Comparison of ENCODE assay signal across 13 mouse cellular contexts in the genomic region with DNA sequence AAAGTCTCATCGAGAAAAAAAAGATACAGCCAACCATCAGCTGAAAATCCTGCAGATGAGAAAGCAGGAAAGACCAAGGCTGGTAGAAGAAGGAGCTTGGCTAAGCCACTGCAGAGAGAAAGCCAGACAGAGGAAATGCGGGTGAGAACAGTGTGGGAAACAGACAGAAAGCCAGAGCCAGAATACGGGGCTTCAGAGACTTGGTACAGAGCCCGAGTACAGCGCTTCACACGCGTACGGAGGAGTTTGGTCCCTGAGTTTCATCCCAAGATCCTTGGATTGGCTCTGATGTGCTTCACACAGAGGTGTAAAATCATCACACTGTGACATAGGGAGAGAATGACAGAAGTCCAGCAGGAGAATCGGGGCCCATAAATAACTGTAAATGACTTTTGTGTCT.
DNase-seq lines count a peak whose midpoint lies in the region; ATAC-seq and TF ChIP-seq lines count a peak whose summit lies in the region.
"Had no signal": no experiment of that assay in that cellular context is flagged by ENCODE, and none has a peak within 500 bp of the region (broad histone marks: within the 10 kb centered on the region; RNA-seq: fewer than 3 reads in every experiment).

No protein-coding gene starts in this region.

- no peak overlapping the region for H3K9ac ChIP-seq in forebrain, embryonic 12.5 days
- no peak overlapping the region for H3K9ac ChIP-seq in hindbrain, embryonic 16.5 days (ENCODE audit: low read depth, low read length)
- H3K9ac ChIP-seq in lung, embryonic 14.5 days, result no peak overlapping the region
- H3K9ac ChIP-seq: midbrain, embryonic 13.5 days had no signal

- no peak for ATAC-seq in forebrain, embryonic 12.5 days (ENCODE audit: low FRiP score)
- 0 out of 2 replicates have a peak, but pooled peaks have one; percentile 30 for ATAC-seq in hindbrain, embryonic 16.5 days
- ATAC-seq in lung, embryonic 14.5 days (ENCODE audit: insufficient read depth), result no peak
- ATAC-seq: midbrain, embryonic 13.5 days had no signal

- 91% methylated on average over 9 of the region's 9 CpGs for WGBS in forebrain, embryonic 10.5 days
- WGBS in forebrain, embryonic 12.5 days, result 88% methylated on average over 9 of the region's 9 CpGs
- WGBS in hindbrain, embryonic 16.5 days, result 67% methylated on average over 9 of the region's 9 CpGs
- 87% methylated on average over 9 of the region's 9 CpGs for WGBS in hindbrain, embryonic 10.5 days
- WGBS in lung, embryonic 14.5 days, result 69% methylated on average over 9 of the region's 9 CpGs

- H3K27me3 ChIP-seq in forebrain, embryonic 10.5 days (ENCODE audit: poor library complexity, severe bottlenecking), result no peaks in the 10 kb centered on the region
- no peaks in the 10 kb centered on the region for H3K27me3 ChIP-seq in forebrain, embryonic 12.5 days
- H3K27me3 ChIP-seq in hindbrain, embryonic 16.5 days (replicated peaks; ENCODE audit: control insufficient read depth, insufficient read depth, low read length), result no peaks in the 10 kb centered on the region
- H3K27me3 ChIP-seq in hindbrain, embryonic 10.5 days (ENCODE audit: insufficient read depth, poor library complexity, severe bottlenecking), result no peaks in the 10 kb centered on the region
- H3K27me3 ChIP-seq in lung, embryonic 14.5 days (ENCODE audit: insufficient read depth, low read length), result no peaks in the 10 kb centered on the region
- H3K27me3 ChIP-seq: midbrain, embryonic 13.5 days had no signal

- TF ChIP-seq CTCF in lung, embryonic 14.5 days (IDR thresholded peaks at IDR 0.05; ENCODE audit: low read depth), result no peak

- H3K4me3 ChIP-seq in forebrain, embryonic 10.5 days, result no peak overlapping the region
- no peak overlapping the region for H3K4me3 ChIP-seq in forebrain, embryonic 12.5 days (replicated peaks)
- no peak overlapping the region for H3K4me3 ChIP-seq in hindbrain, embryonic 16.5 days (ENCODE audit: low read length)
- H3K4me3 ChIP-seq in hindbrain, embryonic 10.5 days, result no peak overlapping the region
- H3K4me3 ChIP-seq in lung, embryonic 14.5 days (ENCODE audit: low read depth, low read length), result no peak overlapping the region
- H3K4me3 ChIP-seq: erythroblast, embryonic 14.5 days; midbrain, embryonic 13.5 days had no signal

- no peaks in the 10 kb centered on the region for H3K36me3 ChIP-seq in forebrain, embryonic 10.5 days (replicated peaks)
- H3K36me3 ChIP-seq in forebrain, embryonic 12.5 days (replicated peaks), result no peaks in the 10 kb centered on the region
- no peaks in the 10 kb centered on the region for H3K36me3 ChIP-seq in hindbrain, embryonic 16.5 days (ENCODE audit: control insufficient read depth, insufficient read depth, low read length)
- H3K36me3 ChIP-seq in hindbrain, embryonic 10.5 days, result no peaks in the 10 kb centered on the region
- no peaks in the 10 kb centered on the region for H3K36me3 ChIP-seq in lung, embryonic 14.5 days (ENCODE audit: insufficient read depth)
- H3K36me3 ChIP-seq: midbrain, embryonic 13.5 days had no signal

- 0 out of 2 replicates have a peak overlapping the region, but pooled peaks have one; percentile 26 for H3K27ac ChIP-seq in forebrain, embryonic 10.5 days
- no peak overlapping the region for H3K27ac ChIP-seq in forebrain, embryonic 12.5 days
- H3K27ac ChIP-seq in hindbrain, embryonic 16.5 days (ENCODE audit: low read depth, low read length), result no peak overlapping the region
- no peak overlapping the region for H3K27ac ChIP-seq in hindbrain, embryonic 10.5 days
- H3K27ac ChIP-seq in lung, embryonic 14.5 days (ENCODE audit: low read depth), result no peak overlapping the region
- H3K27ac ChIP-seq: midbrain, embryonic 13.5 days had no signal

- no peaks in the 10 kb centered on the region for H3K4me1 ChIP-seq in forebrain, embryonic 10.5 days
- H3K4me1 ChIP-seq in forebrain, embryonic 12.5 days, result no peaks in the 10 kb centered on the region
- no peaks in the 10 kb centered on the region for H3K4me1 ChIP-seq in hindbrain, embryonic 16.5 days (ENCODE audit: control insufficient read depth, insufficient read depth, low read depth, low read length)
- H3K4me1 ChIP-seq in hindbrain, embryonic 10.5 days (replicated peaks), result no peaks in the 10 kb centered on the region
- H3K4me1 ChIP-seq in lung, embryonic 14.5 days (ENCODE audit: insufficient read depth), result no peaks in the 10 kb centered on the region
- H3K4me1 ChIP-seq: midbrain, embryonic 13.5 days had no signal

- no peak for DNase-seq in forebrain, embryonic 10.5 days (ENCODE audit: extremely low spot score, low spot score)
- DNase-seq in hindbrain, embryonic 10.5 days (ENCODE audit: low spot score), result no peak
- DNase-seq in lung, embryonic 14.5 days, result peak; percentile 54
- no peak for DNase-seq in lung, postnatal 36 days
- DNase-seq in kidney, postnatal 4 days, result peak; percentile 10 to 24
- DNase-seq in ovary, postnatal 36 days (ENCODE audit: low spot score), result no peak
- DNase-seq: adrenal gland, postnatal 36 days; cerebellum, adult 11 months; right cerebral cortex, postnatal 25 days had no signal

- no peak overlapping the region for H3K4me2 ChIP-seq in forebrain, embryonic 12.5 days
- H3K4me2 ChIP-seq in hindbrain, embryonic 16.5 days (ENCODE audit: low read length), result peak overlapping the region; percentile 26; the same call in 1 of the 2 replicates
- H3K4me2 ChIP-seq in lung, embryonic 14.5 days, result no peak overlapping the region
- H3K4me2 ChIP-seq: midbrain, embryonic 13.5 days had no signal

- no peaks in the 10 kb centered on the region for H3K9me3 ChIP-seq in forebrain, embryonic 10.5 days
- no peaks in the 10 kb centered on the region for H3K9me3 ChIP-seq in forebrain, embryonic 12.5 days
- H3K9me3 ChIP-seq in hindbrain, embryonic 16.5 days (ENCODE audit: control insufficient read depth, low read length), result no peaks in the 10 kb centered on the region
- no peaks in the 10 kb centered on the region for H3K9me3 ChIP-seq in hindbrain, embryonic 10.5 days
- H3K9me3 ChIP-seq in lung, embryonic 14.5 days (ENCODE audit: low read depth, low read length), result no peaks in the 10 kb centered on the region
- H3K9me3 ChIP-seq: midbrain, embryonic 13.5 days had no signal

Comparison
In these comparisons a context has a peak if more than half of its experiments do, and no peak if none do; other contexts are left out.
1. DNase-seq: peak in lung, embryonic 14.5 days (single experiment) and kidney, postnatal 4 days (2 of 2); none in forebrain, embryonic 10.5 days (single experiment), hindbrain, embryonic 10.5 days (single experiment), lung, postnatal 36 days (single experiment) and ovary, postnatal 36 days (single experiment).